Mouse (Mus musculus): ENCODE data around the gene 1700025G04Rik.

1700025G04Rik gene

DNA sequence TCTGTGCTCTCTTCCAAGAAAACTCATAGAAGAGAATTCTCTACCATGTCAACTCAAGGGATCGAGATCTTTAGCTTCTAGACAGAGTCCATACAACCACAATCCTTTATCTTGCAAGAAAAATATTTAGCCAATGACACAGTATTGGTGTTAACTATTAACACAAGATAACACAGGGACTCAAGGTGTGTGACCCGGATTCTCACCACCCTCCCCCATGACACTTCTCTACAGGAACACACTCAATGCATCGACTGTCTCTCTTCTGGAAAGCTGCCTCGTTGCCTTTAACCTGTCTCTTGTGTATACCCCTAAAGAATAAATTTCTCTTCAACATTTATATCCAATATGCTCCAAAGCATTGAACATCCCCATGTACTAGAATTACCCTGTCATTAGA lies 52.3 kb downstream of the 1700025G04Rik start:
- Histone ChIP-seq H3K27me3 (ENCODE audit: insufficient read depth, low read length) (no peaks in the 10 kb centered on the region), H3K9me3 (ENCODE audit: low read length) (peaks cover 4% of the 10 kb centered on the region), H3K4me3 (replicated peaks; ENCODE audit: low read length) (no peak overlapping the region), H3K36me3 (ENCODE audit: insufficient read depth, low read length) (no peaks in the 10 kb centered on the region), H3K4me1 (replicated peaks; ENCODE audit: low read depth, low read length) (peaks cover 4% of the 10 kb centered on the region; the same call in 1 of the 2 replicates)
- TF ChIP-seq NANOG (IDR thresholded peaks at IDR 0.05; ENCODE audit: borderline replicate concordance, low read length) (no peak), POU5F1 (IDR thresholded peaks at IDR 0.05; ENCODE audit: borderline replicate concordance, low read length) (no peak), CTCF (conservative IDR thresholded peaks at IDR 0.05; ENCODE audit: low read length) (no peak)

- Histone ChIP-seq H3K36me3 (ENCODE audit: insufficient read depth, low read length) (no peaks in the 10 kb centered on the region), H3K9me3 (ENCODE audit: low read length) (peaks cover 13% of the 10 kb centered on the region), H3K4me3 (replicated peaks; ENCODE audit: low read length) (no peak overlapping the region), H3K27me3 (ENCODE audit: insufficient read depth, low read length) (no peaks in the 10 kb centered on the region), H3K4me1 (replicated peaks; ENCODE audit: low read depth, low read length) (peaks cover 4% of the 10 kb centered on the region; the same call in 1 of the 2 replicates)
- TF ChIP-seq NANOG (IDR thresholded peaks at IDR 0.05; ENCODE audit: borderline replicate concordance, low read length) (no peak), POU5F1 (IDR thresholded peaks at IDR 0.05; ENCODE audit: borderline replicate concordance, low read length) (no peak), CTCF (conservative IDR thresholded peaks at IDR 0.05; ENCODE audit: low read length) (no peak)
These were observed 55.2 kb downstream of the 1700025G04Rik start for GRCm38 (mm10) chr1:152034766-152035165.

GRCm38 (mm10) chr1:152033731-152034130 lies 56.2 kb downstream of the 1700025G04Rik start:
- Histone ChIP-seq H3K4me1 (replicated peaks; ENCODE audit: low read depth, low read length) (peaks cover 4% of the 10 kb centered on the region; the same call in 1 of the 2 replicates), H3K9me3 (ENCODE audit: low read length) (peaks cover 13% of the 10 kb centered on the region), H3K36me3 (ENCODE audit: insufficient read depth, low read length) (no peaks in the 10 kb centered on the region), H3K4me3 (replicated peaks; ENCODE audit: low read length) (no peak overlapping the region), H3K27me3 (ENCODE audit: insufficient read depth, low read length) (no peaks in the 10 kb centered on the region)
- no peak for TF ChIP-seq CTCF (conservative IDR thresholded peaks at IDR 0.05; ENCODE audit: low read length)
- TF ChIP-seq POU5F1 (IDR thresholded peaks at IDR 0.05; ENCODE audit: borderline replicate concordance, low read length), result no peak
- TF ChIP-seq NANOG (IDR thresholded peaks at IDR 0.05; ENCODE audit: borderline replicate concordance, low read length), result no peak

DNA sequence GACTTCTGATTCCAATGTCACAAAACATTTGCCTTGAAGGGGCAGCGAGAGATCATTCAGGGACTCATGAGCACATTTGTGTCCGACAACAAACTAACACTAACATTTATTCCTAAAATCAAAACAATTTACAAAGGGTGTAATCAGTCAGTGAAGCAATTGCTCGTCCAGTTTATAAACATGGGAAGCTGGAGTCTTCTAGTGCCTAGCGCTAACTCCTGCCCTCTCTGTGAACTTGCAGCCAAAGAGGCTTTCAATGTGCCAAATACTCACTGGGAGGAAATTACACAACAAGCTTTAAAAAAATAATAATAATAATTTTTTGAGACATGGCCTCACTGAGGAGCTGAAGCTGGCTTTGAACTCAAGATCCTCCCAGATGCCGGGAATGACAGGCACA lies 57.8 kb downstream of the 1700025G04Rik start:
- TF ChIP-seq NANOG (IDR thresholded peaks at IDR 0.05; ENCODE audit: borderline replicate concordance, low read length), result no peak
- no peak for TF ChIP-seq CTCF (conservative IDR thresholded peaks at IDR 0.05; ENCODE audit: low read length)
- no peak for TF ChIP-seq POU5F1 (IDR thresholded peaks at IDR 0.05; ENCODE audit: borderline replicate concordance, low read length)
- H3K9me3 ChIP-seq (ENCODE audit: low read length), result peaks cover 13% of the 10 kb centered on the region
- no peak overlapping the region for H3K4me3 ChIP-seq (replicated peaks; ENCODE audit: low read length)

GRCm38 (mm10) chr1:152030546-152030945 lies 59.4 kb downstream of the 1700025G04Rik start:
- Histone ChIP-seq H3K9me3 (ENCODE audit: low read length) (peaks cover 13% of the 10 kb centered on the region), H3K4me1 (replicated peaks; ENCODE audit: low read depth, low read length) (no peaks in the 10 kb centered on the region; the same call in 1 of the 2 replicates), H3K4me3 (replicated peaks; ENCODE audit: low read length) (no peak overlapping the region), H3K36me3 (ENCODE audit: insufficient read depth, low read length) (no peaks in the 10 kb centered on the region), H3K27me3 (ENCODE audit: insufficient read depth, low read length) (no peaks in the 10 kb centered on the region)
- TF ChIP-seq NANOG (IDR thresholded peaks at IDR 0.05; ENCODE audit: borderline replicate concordance, low read length) (no peak), POU5F1 (IDR thresholded peaks at IDR 0.05; ENCODE audit: borderline replicate concordance, low read length) (no peak), CTCF (conservative IDR thresholded peaks at IDR 0.05; ENCODE audit: low read length) (no peak)

More for the DNA sequence above, 57.8 kb downstream of the 1700025G04Rik start:
- no peaks in the 10 kb centered on the region for H3K4me1 ChIP-seq (replicated peaks; ENCODE audit: low read depth, low read length)
- no peaks in the 10 kb centered on the region for H3K27me3 ChIP-seq (ENCODE audit: insufficient read depth, low read length)
- no peaks in the 10 kb centered on the region for H3K36me3 ChIP-seq (ENCODE audit: insufficient read depth, low read length)

DNA sequence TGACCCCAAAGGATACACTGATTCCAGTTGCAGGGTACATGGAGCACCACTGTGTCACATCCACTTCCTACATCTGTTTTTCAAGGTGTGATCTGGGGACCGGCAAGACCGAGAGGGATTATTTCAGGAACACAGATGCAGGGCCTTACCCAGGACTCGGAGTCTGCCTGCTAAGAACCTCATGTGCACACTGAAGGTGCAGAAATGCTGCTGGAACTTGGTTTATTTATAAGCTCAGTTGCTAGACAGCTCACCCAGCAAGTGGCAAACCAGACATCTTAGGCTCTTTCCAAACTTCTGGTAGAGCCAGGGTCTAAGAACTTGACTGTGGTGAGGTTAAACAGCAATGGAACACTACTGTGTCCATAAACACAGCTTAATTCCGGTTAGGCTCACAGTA lies 61.2 kb downstream of the 1700025G04Rik start:
- no peak for TF ChIP-seq POU5F1 (IDR thresholded peaks at IDR 0.05; ENCODE audit: borderline replicate concordance, low read length)
- no peak for TF ChIP-seq CTCF (conservative IDR thresholded peaks at IDR 0.05; ENCODE audit: low read length)
- no peak for TF ChIP-seq NANOG (IDR thresholded peaks at IDR 0.05; ENCODE audit: borderline replicate concordance, low read length)

DNA sequence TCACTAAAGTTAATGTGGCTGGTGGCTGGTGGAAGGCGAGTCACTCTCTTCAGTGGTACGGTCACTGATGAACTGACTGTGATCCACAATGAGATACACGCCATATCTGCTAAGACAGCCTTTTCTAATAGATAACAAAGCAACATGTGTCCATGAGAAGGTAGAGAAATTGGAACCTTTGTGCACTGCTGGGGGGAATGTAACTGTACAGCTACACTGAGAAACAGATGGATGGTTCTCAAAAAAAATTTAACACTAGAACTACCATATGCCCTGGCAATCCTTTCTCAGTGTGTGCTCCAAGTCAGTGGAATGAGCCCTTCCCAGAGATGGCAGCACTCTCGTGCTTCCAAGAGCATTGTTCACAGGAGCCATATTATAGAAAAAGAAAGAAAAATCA lies 63.2 kb downstream of the 1700025G04Rik start:
- H3K9me3 ChIP-seq (ENCODE audit: low read length), result peaks cover 6% of the 10 kb centered on the region
- H3K4me3 ChIP-seq (replicated peaks; ENCODE audit: low read length), result no peak overlapping the region
- H3K27me3 ChIP-seq (ENCODE audit: insufficient read depth, low read length), result no peaks in the 10 kb centered on the region
- no peaks in the 10 kb centered on the region for H3K36me3 ChIP-seq (ENCODE audit: insufficient read depth, low read length)
- H3K4me1 ChIP-seq (replicated peaks; ENCODE audit: low read depth, low read length), result peaks cover 21% of the 10 kb centered on the region
- TF ChIP-seq CTCF (conservative IDR thresholded peaks at IDR 0.05; ENCODE audit: low read length) (no peak), POU5F1 (IDR thresholded peaks at IDR 0.05; ENCODE audit: borderline replicate concordance, low read length) (no peak), NANOG (IDR thresholded peaks at IDR 0.05; ENCODE audit: borderline replicate concordance, low read length) (no peak)

More for the DNA sequence above, 61.2 kb downstream of the 1700025G04Rik start:
- H3K9me3 ChIP-seq (ENCODE audit: low read length), result peaks cover 13% of the 10 kb centered on the region
- H3K27me3 ChIP-seq (ENCODE audit: insufficient read depth, low read length), result no peaks in the 10 kb centered on the region
- peaks cover 17% of the 10 kb centered on the region for H3K4me1 ChIP-seq (replicated peaks; ENCODE audit: low read depth, low read length)
- no peak overlapping the region for H3K4me3 ChIP-seq (replicated peaks; ENCODE audit: low read length)
- H3K36me3 ChIP-seq (ENCODE audit: insufficient read depth, low read length), result no peaks in the 10 kb centered on the region

DNA sequence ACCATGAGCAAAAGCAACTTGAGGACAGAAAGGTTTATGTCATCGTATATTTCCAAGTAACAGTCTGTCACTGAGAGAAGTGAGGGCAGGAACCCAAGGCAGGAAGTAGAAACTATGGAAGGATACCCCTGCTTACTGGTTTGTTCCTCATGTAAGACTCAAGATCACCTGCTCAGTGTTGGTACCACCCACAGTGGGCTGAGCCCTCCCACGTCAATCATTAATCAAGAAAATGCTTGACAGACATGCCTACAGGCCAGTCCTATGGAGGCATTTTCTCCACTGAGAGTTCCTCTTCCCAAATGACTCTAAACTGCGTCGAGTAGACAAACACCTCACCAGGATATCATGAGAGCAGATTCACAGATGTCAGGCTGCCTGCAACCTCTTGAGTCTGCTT lies 64.6 kb downstream of the 1700025G04Rik start:
- H3K9me3 ChIP-seq (ENCODE audit: low read length), result peaks cover 5% of the 10 kb centered on the region
- no peak for TF ChIP-seq CTCF (conservative IDR thresholded peaks at IDR 0.05; ENCODE audit: low read length)
- no peak for TF ChIP-seq NANOG (IDR thresholded peaks at IDR 0.05; ENCODE audit: borderline replicate concordance, low read length)
- TF ChIP-seq POU5F1 (IDR thresholded peaks at IDR 0.05; ENCODE audit: borderline replicate concordance, low read length), result no peak
- H3K27me3 ChIP-seq (ENCODE audit: insufficient read depth, low read length), result no peaks in the 10 kb centered on the region
- H3K36me3 ChIP-seq (ENCODE audit: insufficient read depth, low read length), result no peaks in the 10 kb centered on the region
- H3K4me3 ChIP-seq (replicated peaks; ENCODE audit: low read length), result no peak overlapping the region
- peaks cover 21% of the 10 kb centered on the region for H3K4me1 ChIP-seq (replicated peaks; ENCODE audit: low read depth, low read length)
